Mouse (Mus musculus) mouse embryonic stem cell (cell line): Measurements from ENCODE around the gene 4933405O20Rik.

ENCODE experiments used
- in situ Hi-C, 2 experiments: fragments of 300-500 bp; cut with MboI; formaldehyde crosslinking; loops; 1 replicate in 1 of 2; 3 replicates in 1 of 2; pipeline ENCODE4 v1.14.3; 2019 to 2020; ENCODE audit warnings: low sequenced_read_pairs in 2 of 2, low pct_unique_long_range_greater_than_20kb in 1 of 2, mixed read lengths in 1 of 2; ENCODE audit not compliant: unreplicated experiment in 1 of 2

Gene 4933405O20Rik

GRCm38 (mm10) chr7:50598890-50599289, at the start of gene 4933405O20Rik:
TSS of gene 4933405O20Rik (plus strand) at chr7:50599190.
- in situ Hi-C loops: no loop called here

GRCm38 (mm10) chr7:50549572-50549971, 49.4 kb upstream of the 4933405O20Rik start:
- in situ Hi-C loops: no loop called here

- in situ Hi-C loops: no loop called here
Observed at GRCm38 (mm10) chr7:50551426-50551825, 47.6 kb upstream of the 4933405O20Rik start.

GRCm38 (mm10) chr7:50562708-50563107, 36.3 kb upstream of the 4933405O20Rik start:
- in situ Hi-C loops: no loop called here

GRCm38 (mm10) chr7:50573841-50574240, 25.1 kb upstream of the 4933405O20Rik start:
- in situ Hi-C loops: no loop called here

- in situ Hi-C loops: no loop called here
Observed at GRCm38 (mm10) chr7:50588642-50589424, 10.2 kb upstream of the 4933405O20Rik start.

GRCm38 (mm10) chr7:50614101-50614500, 15.1 kb downstream of the 4933405O20Rik start:
- in situ Hi-C loops: no loop called here

- in situ Hi-C loops: no loop called here
Observed at GRCm38 (mm10) chr7:50629186-50629585, 30.2 kb downstream of the 4933405O20Rik start.

GRCm38 (mm10) chr7:50633147-50633546, 34.2 kb downstream of the 4933405O20Rik start:
- in situ Hi-C loops: no loop called here
